Mouse (Mus musculus): ENCODE results near the gene Etv4. TPM values are rescaled to one million over a fixed set of nuclear protein-coding genes. Genes with fewer than 3 reads are reported as not detected.

Gene Etv4
- polyA plus RNA-seq, 1 experiment, result 3.6 TPM

- TF ChIP-seq GATA1 (IDR thresholded peaks at IDR 0.05; ENCODE audit: low read length), result no peak
Observed at GRCm38 (mm10) chr11:101805113-101805704, 20.0 kb upstream of the Etv4 start.

- TF ChIP-seq GATA1 (IDR thresholded peaks at IDR 0.05; ENCODE audit: low read length), result no peak
Observed at GRCm38 (mm10) chr11:101801386-101801785, 16.2 kb upstream of the Etv4 start.

- TF ChIP-seq GATA1 (IDR thresholded peaks at IDR 0.05; ENCODE audit: low read length), result no peak
Observed at GRCm38 (mm10) chr11:101798083-101798482, 12.9 kb upstream of the Etv4 start.

- no peak for TF ChIP-seq GATA1 (IDR thresholded peaks at IDR 0.05; ENCODE audit: low read length)
Observed at GRCm38 (mm10) chr11:101797355-101797754, 12.2 kb upstream of the Etv4 start.

- TF ChIP-seq GATA1 (IDR thresholded peaks at IDR 0.05; ENCODE audit: low read length), result no peak
Observed at GRCm38 (mm10) chr11:101790811-101791526, 5.8 kb upstream of the Etv4 start.

- no peak for TF ChIP-seq GATA1 (IDR thresholded peaks at IDR 0.05; ENCODE audit: low read length)
Observed at GRCm38 (mm10) chr11:101787432-101787831, 2.3 kb upstream of the Etv4 start.

- TF ChIP-seq GATA1 (IDR thresholded peaks at IDR 0.05; ENCODE audit: low read length), result no peak
Observed at GRCm38 (mm10) chr11:101786651-101787050, 1.5 kb upstream of the Etv4 start.

GRCm38 (mm10) chr11:101785852-101786205, 658 bp upstream of the Etv4 start:
- no peak for TF ChIP-seq GATA1 (IDR thresholded peaks at IDR 0.05; ENCODE audit: low read length)

- no peak for TF ChIP-seq GATA1 (IDR thresholded peaks at IDR 0.05; ENCODE audit: low read length)
Observed at GRCm38 (mm10) chr11:101784488-101785142, 556 bp downstream of the Etv4 start.

- no peak for TF ChIP-seq GATA1 (IDR thresholded peaks at IDR 0.05; ENCODE audit: low read length)
Observed at GRCm38 (mm10) chr11:101784072-101784471, 1.1 kb downstream of the Etv4 start.

- TF ChIP-seq GATA1 (IDR thresholded peaks at IDR 0.05; ENCODE audit: low read length), result no peak
Observed at GRCm38 (mm10) chr11:101783584-101783983, 1.6 kb downstream of the Etv4 start.

GRCm38 (mm10) chr11:101783135-101783534, 2.0 kb downstream of the Etv4 start:
- TF ChIP-seq GATA1 (IDR thresholded peaks at IDR 0.05; ENCODE audit: low read length), result no peak

GRCm38 (mm10) chr11:101776846-101777245, 8.3 kb downstream of the Etv4 start:
- no peak for TF ChIP-seq GATA1 (IDR thresholded peaks at IDR 0.05; ENCODE audit: low read length)

- no peak for TF ChIP-seq GATA1 (IDR thresholded peaks at IDR 0.05; ENCODE audit: low read length)
Observed at GRCm38 (mm10) chr11:101772449-101772848, 12.7 kb downstream of the Etv4 start.

- no peak for TF ChIP-seq GATA1 (IDR thresholded peaks at IDR 0.05; ENCODE audit: low read length)
Observed at GRCm38 (mm10) chr11:101772027-101772426, 13.1 kb downstream of the Etv4 start.

GRCm38 (mm10) chr11:101770266-101770665, 14.9 kb downstream of the Etv4 start:
- TF ChIP-seq GATA1 (IDR thresholded peaks at IDR 0.05; ENCODE audit: low read length), result no peak

- TF ChIP-seq GATA1 (IDR thresholded peaks at IDR 0.05; ENCODE audit: low read length), result no peak
Observed at GRCm38 (mm10) chr11:101768721-101769120, 16.4 kb downstream of the Etv4 start.

Measured in G1E-ER4 (cell line).